Mouse (Mus musculus) liver, adult 2 months (tissue): ENCODE measurements at regions not wholly inside any gene's neighbourhood (a gene's known extent, or its start where the extent isn't known, plus 50 kb on each side); places are given as distances from the start of the nearest gene placed in this dataset.

Experiments used
- CTCF ChIP-seq: fragments of 200-500 bp; IDR thresholded peaks from 2 replicates; pipeline ENCODE4 v1.5.1; 2011; ENCODE audit warnings: low read depth, low read length, control low read depth
- POLR2A ChIP-seq: fragments of 200-500 bp; IDR thresholded peaks from 2 replicates; pipeline ENCODE4 v1.6.1; 2011; ENCODE audit warnings: low read length, control low read depth; ENCODE audit not compliant: insufficient read depth; ENCODE audit errors: extremely low read depth

GRCm38 (mm10) chr4:124079603-124080002, 161.8 kb upstream of the 4930535I16Rik start:
- TF ChIP-seq POLR2A (no peak), CTCF (no peak)
